Comparison of ENCODE assay signal across 31 mouse cellular contexts in genomic region chr11:82862638-82863037, GRCm38 (mm10). TPM values are rescaled to one million over a fixed set of nuclear protein-coding genes. Genes with fewer than 3 reads are reported as not detected.
DNase-seq lines count a peak whose midpoint lies in the region; ATAC-seq and TF ChIP-seq lines count a peak whose summit lies in the region.
"Had no signal": no experiment of that assay in that cellular context is flagged by ENCODE, and none has a peak within 500 bp of the region (broad histone marks: within the 10 kb centered on the region; RNA-seq: fewer than 3 reads in every experiment).

No protein-coding gene starts in this region.

- intact Hi-C loops in heart, postnatal 10 days (cut with DNase I): no loop called here

- no peak for DNase-seq in midbrain, embryonic 10.5 days (ENCODE audit: low spot score)
- DNase-seq in forebrain, embryonic 11.5 days (ENCODE audit: low spot score): no peak
- no peak for DNase-seq in liver, postnatal 0 days
- no peak for DNase-seq in heart, postnatal 10 days
- DNase-seq in adipocyte (ENCODE audit: low spot score): no peak
- DNase-seq: adrenal gland, adult 8-10 months; B cell, adult 2 months; cerebellum, adult 2 months; cerebellum, postnatal 36 days; embryo, embryonic 11 days; gastrocnemius, postnatal 14 days; heart, adult 11 months; kidney, adult 18-20 months; lung, adult 2 months; lung, postnatal 14 days; spleen, adult 18-20 months had no signal

- no peak overlapping the region for H3K4me2 ChIP-seq in midbrain, embryonic 12.5 days (replicated peaks)
- H3K4me2 ChIP-seq in forebrain, embryonic 11.5 days (ENCODE audit: low read depth, low read length, severe bottlenecking): no peak overlapping the region
- H3K4me2 ChIP-seq in forebrain, embryonic 16.5 days (ENCODE audit: low read length): no peak overlapping the region
- H3K4me2 ChIP-seq in liver, postnatal 0 days (ENCODE audit: low read depth, low read length): 0 out of 2 replicates have a peak overlapping the region, but pooled peaks have one; percentile 2
- H3K4me2 ChIP-seq: embryonic facial prominence, embryonic 13.5 days; heart, embryonic 13.5 days; hindbrain, embryonic 14.5 days had no signal

- no peak overlapping the region for H3K4me3 ChIP-seq in midbrain, embryonic 12.5 days
- H3K4me3 ChIP-seq in midbrain, embryonic 10.5 days: no peak overlapping the region
- H3K4me3 ChIP-seq in forebrain, embryonic 11.5 days (ENCODE audit: low read depth, low read length): no peak overlapping the region
- no peak overlapping the region for H3K4me3 ChIP-seq in forebrain, embryonic 16.5 days (replicated peaks; ENCODE audit: low read length)
- H3K4me3 ChIP-seq in liver, postnatal 0 days (ENCODE audit: low read depth, low read length): no peak overlapping the region
- H3K4me3 ChIP-seq: embryonic facial prominence, embryonic 13.5 days; heart, embryonic 13.5 days had no signal

- peak; percentile 37; the same call in 1 of the 2 replicates for TF ChIP-seq EP300 in liver, postnatal 0 days (IDR thresholded peaks at IDR 0.05; ENCODE audit: low read depth)

- peak overlapping the region; percentile 30; the same call in 1 of the 2 replicates for H3K27ac ChIP-seq in midbrain, embryonic 12.5 days (replicated peaks)
- H3K27ac ChIP-seq in midbrain, embryonic 10.5 days (replicated peaks): no peak overlapping the region
- peak overlapping the region; percentile 71 for H3K27ac ChIP-seq in forebrain, embryonic 11.5 days (ENCODE audit: low read depth, low read length)
- H3K27ac ChIP-seq in forebrain, embryonic 16.5 days (ENCODE audit: low read length): peak overlapping the region; percentile 61
- peak overlapping the region; percentile 17; the same call in 1 of the 2 replicates for H3K27ac ChIP-seq in liver, postnatal 0 days (ENCODE audit: low read depth)
- H3K27ac ChIP-seq: embryonic facial prominence, embryonic 13.5 days; heart, embryonic 13.5 days; hindbrain, embryonic 14.5 days had no signal

- no peaks in the 10 kb centered on the region for H3K27me3 ChIP-seq in midbrain, embryonic 12.5 days
- no peaks in the 10 kb centered on the region for H3K27me3 ChIP-seq in midbrain, embryonic 10.5 days (ENCODE audit: low read depth, poor library complexity, severe bottlenecking)
- H3K27me3 ChIP-seq in forebrain, embryonic 11.5 days (ENCODE audit: control insufficient read depth, insufficient read depth, low read length): no peaks in the 10 kb centered on the region
- no peaks in the 10 kb centered on the region for H3K27me3 ChIP-seq in forebrain, embryonic 16.5 days (replicated peaks; ENCODE audit: control insufficient read depth, insufficient read depth, low read length)
- H3K27me3 ChIP-seq in liver, postnatal 0 days (ENCODE audit: insufficient read depth, low read length): no peaks in the 10 kb centered on the region
- H3K27me3 ChIP-seq: CH12.LX; embryonic facial prominence, embryonic 13.5 days; heart, embryonic 13.5 days; Patski had no signal

- H3K36me3 ChIP-seq in midbrain, embryonic 12.5 days: no peaks in the 10 kb centered on the region
- H3K36me3 ChIP-seq in midbrain, embryonic 10.5 days: no peaks in the 10 kb centered on the region
- H3K36me3 ChIP-seq in forebrain, embryonic 11.5 days (ENCODE audit: control insufficient read depth, insufficient read depth, low read length): no peaks in the 10 kb centered on the region
- H3K36me3 ChIP-seq in forebrain, embryonic 16.5 days (ENCODE audit: control insufficient read depth, insufficient read depth): no peaks in the 10 kb centered on the region
- peaks cover 3% of the 10 kb centered on the region; the same call in 1 of the 2 replicates for H3K36me3 ChIP-seq in liver, postnatal 0 days (replicated peaks; ENCODE audit: insufficient read depth, low read length)
- H3K36me3 ChIP-seq: embryonic facial prominence, embryonic 13.5 days; heart, embryonic 13.5 days had no signal

- no peak for TF ChIP-seq CTCF in liver, postnatal 0 days (IDR thresholded peaks at IDR 0.05; ENCODE audit: low read depth)

- no peaks in the 10 kb centered on the region for H3K9me3 ChIP-seq in midbrain, embryonic 12.5 days
- H3K9me3 ChIP-seq in midbrain, embryonic 10.5 days (replicated peaks): no peaks in the 10 kb centered on the region
- no peaks in the 10 kb centered on the region for H3K9me3 ChIP-seq in forebrain, embryonic 11.5 days (ENCODE audit: control insufficient read depth, low read length)
- no peaks in the 10 kb centered on the region for H3K9me3 ChIP-seq in forebrain, embryonic 16.5 days (ENCODE audit: control insufficient read depth, low read length)
- no peaks in the 10 kb centered on the region for H3K9me3 ChIP-seq in liver, postnatal 0 days (ENCODE audit: low read length)
- H3K9me3 ChIP-seq: embryonic facial prominence, embryonic 13.5 days; G1E; heart, embryonic 13.5 days had no signal

- H3K9ac ChIP-seq in midbrain, embryonic 12.5 days (replicated peaks): no peak overlapping the region
- no peak overlapping the region for H3K9ac ChIP-seq in forebrain, embryonic 11.5 days (ENCODE audit: low read length)
- H3K9ac ChIP-seq in forebrain, embryonic 16.5 days (replicated peaks; ENCODE audit: low read depth, low read length): no peak overlapping the region
- H3K9ac ChIP-seq in liver, postnatal 0 days (replicated peaks): no peak overlapping the region
- H3K9ac ChIP-seq: embryonic facial prominence, embryonic 13.5 days; heart, embryonic 13.5 days; hindbrain, embryonic 14.5 days had no signal

- peaks cover 26% of the 10 kb centered on the region for H3K4me1 ChIP-seq in midbrain, embryonic 12.5 days
- peaks cover 16% of the 10 kb centered on the region for H3K4me1 ChIP-seq in midbrain, embryonic 10.5 days
- H3K4me1 ChIP-seq in forebrain, embryonic 11.5 days (replicated peaks; ENCODE audit: control insufficient read depth, insufficient read depth, low read length): peaks cover 9% of the 10 kb centered on the region; the same call in 1 of the 2 replicates
- peaks cover 22% of the 10 kb centered on the region for H3K4me1 ChIP-seq in forebrain, embryonic 16.5 days (replicated peaks; ENCODE audit: control insufficient read depth, insufficient read depth, low read length)
- H3K4me1 ChIP-seq in liver, postnatal 0 days (ENCODE audit: insufficient read depth): peaks cover 35% of the 10 kb centered on the region

- 69% methylated on average over 9 of the region's 9 CpGs for WGBS in midbrain, embryonic 12.5 days
- WGBS in midbrain, embryonic 10.5 days: 91% methylated on average over 9 of the region's 9 CpGs
- WGBS in forebrain, embryonic 11.5 days: 57% methylated on average over 9 of the region's 9 CpGs
- WGBS in forebrain, embryonic 16.5 days: 12% methylated on average over 9 of the region's 9 CpGs
- 58% methylated on average over 9 of the region's 9 CpGs for WGBS in liver, postnatal 0 days (ENCODE audit: insufficient replicate concordance)

- ATAC-seq in midbrain, embryonic 12.5 days (ENCODE audit: low FRiP score, low read depth): no peak
- ATAC-seq in forebrain, embryonic 11.5 days (replicated peaks; ENCODE audit: low FRiP score): no peak; the same call in 1 of the 2 replicates
- ATAC-seq in forebrain, embryonic 16.5 days: 0 out of 2 replicates have a peak, but pooled peaks have one; percentile 21
- ATAC-seq in liver, postnatal 0 days: no peak
- ATAC-seq: inflammation-experienced regulatory T-cells, adult 6 months; Patski had no signal

RNA-seq across cellular contexts. Expression of gene Rffl, which starts 8.4 kb away (rescaled TPM):
- polyA plus RNA-seq in midbrain, embryonic 12.5 days (2016; fragmentation: Nextera tagmentation; extraction: Ambion mirVana): 7.9 and 8.9 TPM in 2 replicates
- 11.5 and 12.0 TPM in 2 replicates for polyA plus RNA-seq in midbrain, embryonic 10.5 days (2016; fragmentation: Nextera tagmentation; extraction: Ambion mirVana)
- polyA plus RNA-seq in forebrain, embryonic 11.5 days (2014; fragmentation: Nextera tagmentation; extraction: Ambion mirVana): 17.0 and 18.4 TPM in 2 replicates
- polyA plus RNA-seq in forebrain, embryonic 16.5 days (2015; fragmentation: Nextera tagmentation; extraction: Ambion mirVana): 8.8 and 9.3 TPM in 2 replicates
- polyA plus RNA-seq in liver, postnatal 0 days (2015; fragmentation: Nextera tagmentation; extraction: Ambion mirVana): 10.1 and 11.3 TPM in 2 replicates
- total RNA-seq in heart, postnatal 10 days (2021): 1 to 10 TPM; 4.5 to 5.7 TPM

RNA-seq across cellular contexts. Expression of gene Rad51d, which starts 27.8 kb away (rescaled TPM):
- 12.8 and 14.1 TPM in 2 replicates for polyA plus RNA-seq in midbrain, embryonic 12.5 days (2016; fragmentation: Nextera tagmentation; extraction: Ambion mirVana)
- 16.3 and 17.2 TPM in 2 replicates for polyA plus RNA-seq in midbrain, embryonic 10.5 days (2016; fragmentation: Nextera tagmentation; extraction: Ambion mirVana)
- polyA plus RNA-seq in forebrain, embryonic 11.5 days (2014; fragmentation: Nextera tagmentation; extraction: Ambion mirVana): 15.6 and 17.4 TPM in 2 replicates
- 13.5 and 15.2 TPM in 2 replicates for polyA plus RNA-seq in forebrain, embryonic 16.5 days (2015; fragmentation: Nextera tagmentation; extraction: Ambion mirVana)
- 3.4 and 4.4 TPM in 2 replicates for polyA plus RNA-seq in liver, postnatal 0 days (2015; fragmentation: Nextera tagmentation; extraction: Ambion mirVana)
- total RNA-seq in heart, postnatal 10 days (2021): 10 to 100 TPM; 10.9 to 11.0 TPM

RNA-seq across cellular contexts. Expression of gene Fndc8, which starts 29.3 kb away (rescaled TPM):
- 0.27 and 0.64 TPM in 2 replicates for polyA plus RNA-seq in midbrain, embryonic 12.5 days (2016; fragmentation: Nextera tagmentation; extraction: Ambion mirVana)
- 0.28 and 0.34 TPM in 2 replicates for polyA plus RNA-seq in midbrain, embryonic 10.5 days (2016; fragmentation: Nextera tagmentation; extraction: Ambion mirVana)
- 0.44 and 0.48 TPM in 2 replicates for polyA plus RNA-seq in forebrain, embryonic 11.5 days (2014; fragmentation: Nextera tagmentation; extraction: Ambion mirVana)
- polyA plus RNA-seq in forebrain, embryonic 16.5 days (2015; fragmentation: Nextera tagmentation; extraction: Ambion mirVana): 0.43 and 1.1 TPM in 2 replicates
- polyA plus RNA-seq in liver, postnatal 0 days (2015; fragmentation: Nextera tagmentation; extraction: Ambion mirVana): 0.28 and 0.30 TPM in 2 replicates
- total RNA-seq in heart, postnatal 10 days (2021): under 1 TPM in 1 of 2 experiments, not detected in 1; 0.12 TPM
- total RNA-seq: gastrocnemius, postnatal 14 days; heart, postnatal 25 days; layer of hippocampus, postnatal 25 days; left cerebral cortex, postnatal 10 days; megakaryocyte progenitor cell, adult 5-6 weeks; monocyte, adult 5-6 weeks; neutrophil, adult 5-6 weeks had no signal
- polyA plus RNA-seq: cerebellum, adult 2 months; G1E; inflammation-experienced regulatory T-cells, adult 6 months had no signal

RNA-seq across cellular contexts. Expression of gene Nle1, which starts 45.6 kb away (rescaled TPM):
- polyA plus RNA-seq in midbrain, embryonic 12.5 days (2016; fragmentation: Nextera tagmentation; extraction: Ambion mirVana): 33.8 and 33.9 TPM in 2 replicates
- polyA plus RNA-seq in midbrain, embryonic 10.5 days (2016; fragmentation: Nextera tagmentation; extraction: Ambion mirVana): 40.3 and 40.4 TPM in 2 replicates
- polyA plus RNA-seq in forebrain, embryonic 11.5 days (2014; fragmentation: Nextera tagmentation; extraction: Ambion mirVana): 31.9 and 34.8 TPM in 2 replicates
- polyA plus RNA-seq in forebrain, embryonic 16.5 days (2015; fragmentation: Nextera tagmentation; extraction: Ambion mirVana): 33.3 and 39.7 TPM in 2 replicates
- 9.1 and 9.2 TPM in 2 replicates for polyA plus RNA-seq in liver, postnatal 0 days (2015; fragmentation: Nextera tagmentation; extraction: Ambion mirVana)
- total RNA-seq in heart, postnatal 10 days (2021): 10 to 100 TPM; 11.2 to 13.8 TPM

RNA-seq across cellular contexts. Expression of gene Unc45b, which starts 47.7 kb away (rescaled TPM):
- polyA plus RNA-seq in midbrain, embryonic 12.5 days (2016; fragmentation: Nextera tagmentation; extraction: Ambion mirVana): 0.89 and 0.93 TPM in 2 replicates
- polyA plus RNA-seq in midbrain, embryonic 10.5 days (2016; fragmentation: Nextera tagmentation; extraction: Ambion mirVana): 0.26 and 0.30 TPM in 2 replicates
- polyA plus RNA-seq in forebrain, embryonic 11.5 days (2014; fragmentation: Nextera tagmentation; extraction: Ambion mirVana): 0.20 and 0.41 TPM in 2 replicates
- 0.96 and 1.6 TPM in 2 replicates for polyA plus RNA-seq in forebrain, embryonic 16.5 days (2015; fragmentation: Nextera tagmentation; extraction: Ambion mirVana)
- polyA plus RNA-seq in liver, postnatal 0 days (2015; fragmentation: Nextera tagmentation; extraction: Ambion mirVana): 1.6 TPM in 2 replicates
- total RNA-seq in heart, postnatal 10 days (2021): 100 to 1,000 TPM; 161 to 177 TPM
- total RNA-seq: monocyte, adult 5-6 weeks; neutrophil, adult 5-6 weeks had no signal
- polyA plus RNA-seq: Patski had no signal
